Mouse (Mus musculus): ENCODE results near the gene Sh2b3. TPM values are rescaled to one million over a fixed set of nuclear protein-coding genes. Genes with fewer than 3 reads are reported as not detected.
A peak's percentile ranks its signal among the peaks of the same experiment; 100 is the strongest.

The Sh2b3 gene
- polyA plus RNA-seq, 1 experiment from 2014 or later, result 16.3 TPM

DNA sequence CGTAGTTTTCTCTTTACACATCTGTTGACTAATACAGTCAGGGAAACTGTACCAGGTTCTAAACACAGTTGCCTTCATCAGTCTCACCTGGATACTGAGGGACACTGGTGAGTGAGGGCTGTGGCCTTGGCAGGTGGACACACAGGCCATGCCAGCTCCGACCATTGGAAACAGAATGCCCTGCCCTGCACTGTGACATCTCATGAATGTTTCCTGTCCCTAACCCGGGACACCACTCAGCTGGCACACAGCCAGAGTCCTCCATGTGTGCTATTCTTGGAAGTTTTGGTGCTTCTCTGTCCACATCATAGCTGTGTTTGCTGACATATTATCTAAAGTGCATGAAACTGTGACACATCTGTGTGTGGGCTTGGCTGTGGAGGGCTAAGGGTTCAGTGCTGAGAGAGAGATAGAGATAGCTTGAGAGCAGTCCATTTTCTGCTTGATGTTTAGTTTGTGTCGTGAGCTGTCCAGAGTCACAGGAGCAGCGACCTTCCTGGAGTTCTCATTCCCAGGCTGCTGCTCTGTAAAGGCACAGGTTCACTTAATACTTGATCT, 27.7 kb downstream of the Sh2b3 start:
- 65% methylated on average over 5 of the region's 5 CpGs for WGBS
- ATAC-seq (replicated peaks; ENCODE audit: low FRiP score, low TSS enrichment, low read depth) (no peak), DNase-seq (ENCODE audit: low spot score) (no peak)
- Histone ChIP-seq H3K27me3 (replicated peaks; ENCODE audit: control insufficient read depth, insufficient read depth, low read length) (no peaks in the 10 kb centered on the region), H3K4me1 (replicated peaks; ENCODE audit: control insufficient read depth, insufficient read depth, low read length) (no peaks in the 10 kb centered on the region), H3K9me3 (ENCODE audit: control insufficient read depth, low read length) (no peaks in the 10 kb centered on the region), H3K9ac (ENCODE audit: low read length) (no peak overlapping the region), H3K27ac (ENCODE audit: low read depth) (no peak overlapping the region), H3K36me3 (ENCODE audit: control insufficient read depth, insufficient read depth, low read length) (peaks cover 77% of the 10 kb centered on the region), H3K4me2 (ENCODE audit: low read length) (no peak overlapping the region), H3K4me3 (ENCODE audit: low read depth, low read length) (no peak overlapping the region)

- no peak overlapping the region for H3K4me3 ChIP-seq (ENCODE audit: low read depth, low read length)
- H3K36me3 ChIP-seq (ENCODE audit: control insufficient read depth, insufficient read depth, low read length), result peaks cover 78% of the 10 kb centered on the region
- H3K4me1 ChIP-seq (replicated peaks; ENCODE audit: control insufficient read depth, insufficient read depth, low read length), result no peaks in the 10 kb centered on the region
- 84% methylated on average over 2 of the region's 2 CpGs for WGBS
- no peaks in the 10 kb centered on the region for H3K27me3 ChIP-seq (replicated peaks; ENCODE audit: control insufficient read depth, insufficient read depth, low read length)
- no peak overlapping the region for H3K9ac ChIP-seq (ENCODE audit: low read length)
- DNase-seq (ENCODE audit: low spot score) (no peak), ATAC-seq (replicated peaks; ENCODE audit: low FRiP score, low TSS enrichment, low read depth) (no peak)
- no peak overlapping the region for H3K27ac ChIP-seq (ENCODE audit: low read depth)
- no peak overlapping the region for H3K4me2 ChIP-seq (ENCODE audit: low read length)
- no peaks in the 10 kb centered on the region for H3K9me3 ChIP-seq (ENCODE audit: control insufficient read depth, low read length)
These were observed 29.2 kb downstream of the Sh2b3 start for GRCm38 (mm10) chr5:121808202-121808601.

GRCm38 (mm10) chr5:121807186-121807585, 30.3 kb downstream of the Sh2b3 start:
- ATAC-seq (replicated peaks; ENCODE audit: low FRiP score, low TSS enrichment, low read depth) (no peak), DNase-seq (ENCODE audit: low spot score) (no peak)
- Histone ChIP-seq H3K9ac (ENCODE audit: low read length) (no peak overlapping the region), H3K4me2 (ENCODE audit: low read length) (no peak overlapping the region), H3K4me3 (ENCODE audit: low read depth, low read length) (no peak overlapping the region), H3K9me3 (ENCODE audit: control insufficient read depth, low read length) (no peaks in the 10 kb centered on the region), H3K36me3 (ENCODE audit: control insufficient read depth, insufficient read depth, low read length) (peaks cover 78% of the 10 kb centered on the region), H3K27me3 (replicated peaks; ENCODE audit: control insufficient read depth, insufficient read depth, low read length) (no peaks in the 10 kb centered on the region), H3K27ac (ENCODE audit: low read depth) (peak overlapping the region; percentile 1; the same call in 1 of the 2 replicates), H3K4me1 (replicated peaks; ENCODE audit: control insufficient read depth, insufficient read depth, low read length) (no peaks in the 10 kb centered on the region)
- WGBS, result 51% methylated on average over 3 of the region's 3 CpGs

DNA sequence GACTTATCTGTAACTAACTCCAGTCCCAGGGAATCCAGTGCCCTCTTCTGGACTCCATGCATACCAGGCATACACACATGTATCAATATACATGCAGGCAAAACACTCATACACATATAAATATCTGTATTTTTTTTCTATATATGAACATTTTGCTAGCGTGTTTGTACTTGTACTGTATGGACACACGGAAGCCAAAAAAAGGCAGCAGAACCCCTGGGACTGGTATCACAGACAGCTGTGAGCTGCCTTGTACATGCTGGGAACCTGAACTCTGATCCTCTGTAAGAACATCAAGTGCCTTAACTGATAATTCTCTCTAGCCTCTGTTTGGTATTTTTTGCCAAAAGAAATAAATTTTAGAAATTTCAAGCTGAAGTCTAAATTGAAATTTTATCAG, 39.0 kb downstream of the Sh2b3 start:
- no peaks in the 10 kb centered on the region for H3K4me1 ChIP-seq (replicated peaks; ENCODE audit: control insufficient read depth, insufficient read depth, low read length)
- no peak overlapping the region for H3K27ac ChIP-seq (ENCODE audit: low read depth)
- no peak overlapping the region for H3K4me2 ChIP-seq (ENCODE audit: low read length)
- no peak for ATAC-seq (replicated peaks; ENCODE audit: low FRiP score, low TSS enrichment, low read depth)
- no peaks in the 10 kb centered on the region for H3K27me3 ChIP-seq (replicated peaks; ENCODE audit: control insufficient read depth, insufficient read depth, low read length)
- no peaks in the 10 kb centered on the region for H3K9me3 ChIP-seq (ENCODE audit: control insufficient read depth, low read length)
- peaks cover 93% of the 10 kb centered on the region for H3K36me3 ChIP-seq (ENCODE audit: control insufficient read depth, insufficient read depth, low read length)
- no peak overlapping the region for H3K4me3 ChIP-seq (ENCODE audit: low read depth, low read length)
- DNase-seq (ENCODE audit: low spot score), result no peak
- WGBS, result 94% methylated on average over 2 of the region's 2 CpGs
- H3K9ac ChIP-seq (ENCODE audit: low read length), result no peak overlapping the region

GRCm38 (mm10) chr5:121795800-121796199, 41.6 kb downstream of the Sh2b3 start:
- Histone ChIP-seq H3K27me3 (replicated peaks; ENCODE audit: control insufficient read depth, insufficient read depth, low read length) (no peaks in the 10 kb centered on the region), H3K36me3 (ENCODE audit: control insufficient read depth, insufficient read depth, low read length) (peaks cover 89% of the 10 kb centered on the region), H3K27ac (ENCODE audit: low read depth) (no peak overlapping the region), H3K9ac (ENCODE audit: low read length) (no peak overlapping the region), H3K4me1 (replicated peaks; ENCODE audit: control insufficient read depth, insufficient read depth, low read length) (no peaks in the 10 kb centered on the region), H3K4me3 (ENCODE audit: low read depth, low read length) (no peak overlapping the region), H3K4me2 (ENCODE audit: low read length) (no peak overlapping the region), H3K9me3 (ENCODE audit: control insufficient read depth, low read length) (no peaks in the 10 kb centered on the region)
- ATAC-seq (replicated peaks; ENCODE audit: low FRiP score, low TSS enrichment, low read depth) (no peak), DNase-seq (ENCODE audit: low spot score) (no peak)
- 92% methylated on average over 3 of the region's 3 CpGs for WGBS

DNA sequence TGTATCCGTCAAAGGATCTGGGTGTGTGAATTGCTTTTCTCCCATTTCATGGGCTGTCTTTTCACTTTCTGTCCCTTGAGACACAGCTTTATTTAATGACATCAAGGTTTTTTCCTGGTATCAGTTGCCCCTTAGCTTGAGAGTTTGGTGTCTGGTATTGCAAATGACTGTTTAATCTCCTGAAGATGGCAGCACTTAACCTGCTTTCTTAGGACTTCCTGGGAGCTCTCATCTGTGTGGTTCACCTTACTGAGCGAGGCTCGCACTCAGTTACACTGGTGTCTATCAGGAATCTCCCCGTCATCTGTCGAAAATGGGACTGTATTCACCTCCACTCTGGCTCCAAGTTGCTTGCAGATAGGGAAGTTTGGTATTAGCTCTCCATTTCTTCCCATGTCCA, 46.4 kb downstream of the Sh2b3 start:
- no peaks in the 10 kb centered on the region for H3K27me3 ChIP-seq (replicated peaks; ENCODE audit: control insufficient read depth, insufficient read depth, low read length)
- no peak overlapping the region for H3K27ac ChIP-seq (ENCODE audit: low read depth)
- no peaks in the 10 kb centered on the region for H3K4me1 ChIP-seq (replicated peaks; ENCODE audit: control insufficient read depth, insufficient read depth, low read length)
- H3K9ac ChIP-seq (ENCODE audit: low read length), result no peak overlapping the region
- ATAC-seq (replicated peaks; ENCODE audit: low FRiP score, low TSS enrichment, low read depth) (no peak), DNase-seq (ENCODE audit: low spot score) (no peak)
- H3K4me2 ChIP-seq (ENCODE audit: low read length), result no peak overlapping the region
- H3K9me3 ChIP-seq (ENCODE audit: control insufficient read depth, low read length), result no peaks in the 10 kb centered on the region
- H3K36me3 ChIP-seq (ENCODE audit: control insufficient read depth, insufficient read depth, low read length), result peaks cover 85% of the 10 kb centered on the region
- no peak overlapping the region for H3K4me3 ChIP-seq (ENCODE audit: low read depth, low read length)
- WGBS, result 83% methylated on average over 5 of the region's 5 CpGs

DNA sequence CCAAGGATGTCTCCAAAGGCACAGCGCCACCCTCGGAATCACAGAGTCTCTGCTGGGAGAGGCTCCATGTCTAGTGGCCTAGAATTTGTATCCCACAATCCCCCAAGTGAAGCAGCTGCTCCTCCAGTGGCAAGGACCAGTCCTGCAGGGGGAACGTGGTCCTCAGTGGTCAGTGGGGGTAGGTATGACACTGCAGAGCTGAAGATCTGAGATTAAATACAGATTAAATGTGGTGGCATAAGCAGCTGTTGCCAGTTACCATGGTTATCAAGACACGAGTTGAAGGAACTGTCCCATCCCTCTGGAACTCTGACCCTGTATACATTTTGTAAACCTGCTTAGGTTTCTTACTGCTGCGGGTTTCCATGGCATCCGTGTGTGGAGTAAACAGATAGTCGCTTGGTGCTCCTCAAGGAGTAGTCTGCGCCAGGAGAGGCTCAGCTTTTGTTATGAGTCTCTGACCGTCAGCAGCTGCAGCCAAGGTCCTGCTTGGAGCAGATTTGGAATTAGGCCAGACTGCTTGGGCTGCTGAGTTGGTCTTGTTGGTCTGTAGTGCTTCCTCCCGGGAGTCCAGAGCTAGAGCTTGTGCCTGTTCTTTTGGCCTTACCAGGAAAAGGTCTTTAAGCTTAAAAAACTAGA, 53.5 kb downstream of the Sh2b3 start:
- H3K9ac ChIP-seq (ENCODE audit: low read length), result no peak overlapping the region
- H3K4me3 ChIP-seq (ENCODE audit: low read depth, low read length), result no peak overlapping the region
- H3K27me3 ChIP-seq (replicated peaks; ENCODE audit: control insufficient read depth, insufficient read depth, low read length), result no peaks in the 10 kb centered on the region
- peak; percentile 54 for DNase-seq (ENCODE audit: low spot score)
- WGBS, result 44% methylated on average over 10 of the region's 10 CpGs
- no peak overlapping the region for H3K4me2 ChIP-seq (ENCODE audit: low read length)
- no peaks in the 10 kb centered on the region for H3K9me3 ChIP-seq (ENCODE audit: control insufficient read depth, low read length)
- peaks cover 86% of the 10 kb centered on the region for H3K36me3 ChIP-seq (ENCODE audit: control insufficient read depth, insufficient read depth, low read length)
- peak; percentile 50; the same call in 1 of the 2 replicates for ATAC-seq (replicated peaks; ENCODE audit: low FRiP score, low TSS enrichment, low read depth)
- H3K4me1 ChIP-seq (replicated peaks; ENCODE audit: control insufficient read depth, insufficient read depth, low read length), result 0 out of 2 replicates have a peak, but pooled peaks cover 5% of the 10 kb centered on the region
- H3K27ac ChIP-seq (ENCODE audit: low read depth), result peak overlapping the region; percentile 66; the same call in 1 of the 2 replicates

- Histone ChIP-seq H3K27me3 (replicated peaks; ENCODE audit: control insufficient read depth, insufficient read depth, low read length) (no peaks in the 10 kb centered on the region), H3K4me2 (ENCODE audit: low read length) (no peak overlapping the region), H3K36me3 (ENCODE audit: control insufficient read depth, insufficient read depth, low read length) (peaks cover 93% of the 10 kb centered on the region), H3K27ac (ENCODE audit: low read depth) (no peak overlapping the region), H3K4me3 (ENCODE audit: low read depth, low read length) (no peak overlapping the region), H3K4me1 (replicated peaks; ENCODE audit: control insufficient read depth, insufficient read depth, low read length) (0 out of 2 replicates have a peak, but pooled peaks cover 5% of the 10 kb centered on the region), H3K9ac (ENCODE audit: low read length) (no peak overlapping the region), H3K9me3 (ENCODE audit: control insufficient read depth, low read length) (no peaks in the 10 kb centered on the region)
- DNase-seq (ENCODE audit: low spot score) (no peak), ATAC-seq (replicated peaks; ENCODE audit: low FRiP score, low TSS enrichment, low read depth) (no peak)
- WGBS, result 62% methylated on average over 4 of the region's 4 CpGs
These were observed 55.0 kb downstream of the Sh2b3 start for GRCm38 (mm10) chr5:121782467-121782866.

DNA sequence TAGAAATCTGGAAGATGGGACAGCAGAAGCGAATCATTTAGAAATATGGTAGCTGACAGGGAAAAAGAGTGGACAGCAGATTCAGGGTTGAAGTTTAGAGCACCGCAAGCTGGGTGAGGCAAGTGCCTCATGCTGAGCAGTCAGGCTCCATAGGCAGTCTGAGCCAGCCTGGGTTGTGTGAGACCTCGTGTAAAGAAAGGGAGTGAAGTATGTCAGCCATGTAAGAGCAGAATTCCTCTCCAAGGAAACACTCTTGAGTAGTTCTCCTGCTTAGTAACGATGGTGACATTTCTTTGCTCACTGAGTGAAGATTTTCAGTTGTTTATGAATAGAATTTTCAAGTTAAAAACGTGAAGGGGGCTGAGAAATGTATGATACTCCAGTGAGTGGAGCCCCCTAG, 57.3 kb downstream of the Sh2b3 start:
- 79% methylated on average over 5 of the region's 5 CpGs for WGBS
- peaks cover 91% of the 10 kb centered on the region for H3K36me3 ChIP-seq (ENCODE audit: control insufficient read depth, insufficient read depth, low read length)
- H3K27ac ChIP-seq (ENCODE audit: low read depth), result no peak overlapping the region
- no peaks in the 10 kb centered on the region for H3K27me3 ChIP-seq (replicated peaks; ENCODE audit: control insufficient read depth, insufficient read depth, low read length)
- ATAC-seq (replicated peaks; ENCODE audit: low FRiP score, low TSS enrichment, low read depth) (no peak), DNase-seq (ENCODE audit: low spot score) (no peak)
- H3K9ac ChIP-seq (ENCODE audit: low read length), result no peak overlapping the region
- H3K4me3 ChIP-seq (ENCODE audit: low read depth, low read length), result no peak overlapping the region
- H3K9me3 ChIP-seq (ENCODE audit: control insufficient read depth, low read length), result no peaks in the 10 kb centered on the region
- H3K4me1 ChIP-seq (replicated peaks; ENCODE audit: control insufficient read depth, insufficient read depth, low read length), result 0 out of 2 replicates have a peak, but pooled peaks cover 5% of the 10 kb centered on the region
- no peak overlapping the region for H3K4me2 ChIP-seq (ENCODE audit: low read length)
